Mouse (Mus musculus): ENCODE data around the gene Syt17. TPM values are rescaled to one million over a fixed set of nuclear protein-coding genes. Genes with fewer than 3 reads are reported as not detected.

The Syt17 gene
- 8.3 and 9.1 TPM in 2 replicates for polyA plus RNA-seq (2014; fragmentation: Nextera tagmentation; extraction: Ambion mirVana)

DNA sequence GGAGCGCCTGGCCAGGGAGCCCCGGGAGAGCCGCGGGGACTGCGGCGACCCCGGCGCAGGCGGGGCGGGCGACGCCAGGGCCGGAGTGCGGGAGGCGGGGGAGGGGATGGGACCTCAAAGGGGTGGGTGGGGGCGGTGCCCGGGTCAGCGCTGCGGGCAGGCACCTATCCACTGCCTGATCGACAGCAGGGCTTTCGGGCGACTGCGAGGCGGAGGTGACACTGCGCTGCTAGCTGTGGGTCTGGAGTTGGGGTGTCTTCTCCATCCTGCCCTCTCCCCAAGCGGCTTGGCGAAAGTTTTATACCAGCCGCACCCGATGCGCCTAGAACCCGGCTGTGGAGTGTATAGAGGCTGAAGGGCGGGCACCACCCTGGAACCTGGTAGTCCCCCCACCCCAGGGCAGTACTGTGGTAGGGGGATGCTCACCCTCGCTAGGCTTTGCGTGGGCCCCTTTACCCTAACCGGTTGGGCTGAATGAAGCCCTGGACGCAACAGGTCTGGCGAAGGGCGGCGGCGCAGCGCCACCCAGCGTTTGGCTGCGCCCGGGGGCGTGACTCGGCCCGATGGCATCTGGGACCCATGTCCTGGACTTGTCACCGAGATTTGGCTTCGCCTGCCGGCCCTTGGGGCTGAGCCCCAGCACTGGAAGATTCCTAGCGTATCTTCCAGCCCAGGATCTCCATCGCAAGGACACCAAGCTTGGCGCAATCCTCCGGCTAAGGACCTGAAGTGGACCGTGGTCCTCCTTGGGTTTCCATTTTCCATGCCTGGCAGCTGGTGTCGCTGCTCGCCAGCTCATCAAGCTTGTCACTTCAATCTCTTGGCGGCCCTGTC, at the start of gene Syt17:
Gene Syt17 (minus strand): TSS at position 89 of the 834 bp plus-strand sequence.
- Histone ChIP-seq H3K4me1 (replicated peaks; ENCODE audit: control insufficient read depth, insufficient read depth, low read length) (peaks cover 9% of the 10 kb centered on the region; the same call in 1 of the 2 replicates), H3K36me3 (ENCODE audit: control insufficient read depth, insufficient read depth, low read length) (no peaks in the 10 kb centered on the region), H3K9me3 (ENCODE audit: control insufficient read depth, low read length) (no peaks in the 10 kb centered on the region), H3K9ac (ENCODE audit: low read length) (peak within 1 kb of the TSS; percentile 49), H3K27ac (ENCODE audit: low read depth) (no peak within 1 kb of the TSS), H3K4me3 (ENCODE audit: low read depth, low read length) (peak within 1 kb of the TSS; percentile 66), H3K27me3 (replicated peaks; ENCODE audit: control insufficient read depth, insufficient read depth, low read length) (0 out of 2 replicates have a peak, but pooled peaks cover 8% of the 10 kb centered on the region), H3K4me2 (ENCODE audit: low read length) (peak within 1 kb of the TSS; percentile 98)
- ATAC-seq (replicated peaks; ENCODE audit: low FRiP score, low TSS enrichment, low read depth) (peak; percentile 82), DNase-seq (ENCODE audit: low spot score) (peak; percentile 90)
- 1% methylated on average over 57 of the region's 58 CpGs for WGBS

DNA sequence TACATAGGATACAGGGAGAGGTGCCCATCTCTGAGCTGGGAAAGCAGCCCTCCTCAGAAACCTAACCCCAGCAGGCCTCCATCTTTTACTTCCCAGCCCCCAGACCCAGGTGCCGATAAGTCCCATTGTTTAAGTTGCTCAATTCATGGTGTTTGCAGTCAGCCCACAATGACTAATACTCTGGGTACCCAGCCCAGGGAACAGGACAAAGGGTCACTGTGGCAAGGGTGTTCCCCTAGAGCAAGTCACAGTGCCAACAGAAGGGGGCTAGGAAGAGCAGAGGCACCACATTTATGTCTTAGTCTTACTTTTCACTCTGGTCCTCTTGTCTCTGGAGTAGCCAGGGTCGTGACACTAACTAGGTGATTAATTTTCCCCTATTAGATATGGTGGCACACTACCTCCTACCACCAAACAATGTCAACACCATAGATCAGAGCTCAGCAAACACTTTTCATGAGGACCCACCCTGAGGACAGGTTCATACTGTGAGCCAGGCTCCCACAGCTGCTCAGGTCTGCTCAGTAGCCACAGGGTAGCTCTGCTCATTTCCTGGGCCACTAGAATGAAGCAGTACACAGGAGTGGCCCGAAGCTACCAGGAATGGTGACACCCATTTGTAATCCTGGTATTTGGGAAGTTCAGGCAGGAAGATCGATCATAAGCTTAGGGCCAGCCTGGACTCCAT, 47.0 kb upstream of the Syt17 start:
- Histone ChIP-seq H3K4me3 (ENCODE audit: low read depth, low read length) (no peak overlapping the region), H3K9ac (ENCODE audit: low read length) (no peak overlapping the region), H3K4me2 (ENCODE audit: low read length) (no peak overlapping the region), H3K27me3 (replicated peaks; ENCODE audit: control insufficient read depth, insufficient read depth, low read length) (0 out of 2 replicates have a peak, but pooled peaks cover 3% of the 10 kb centered on the region), H3K9me3 (ENCODE audit: control insufficient read depth, low read length) (no peaks in the 10 kb centered on the region), H3K27ac (ENCODE audit: low read depth) (no peak overlapping the region), H3K4me1 (replicated peaks; ENCODE audit: control insufficient read depth, insufficient read depth, low read length) (peaks cover 13% of the 10 kb centered on the region), H3K36me3 (ENCODE audit: control insufficient read depth, insufficient read depth, low read length) (no peaks in the 10 kb centered on the region)
- no peak for ATAC-seq (replicated peaks; ENCODE audit: low FRiP score, low TSS enrichment, low read depth)
- WGBS, result 71% methylated on average over 4 of the region's 4 CpGs
- DNase-seq (ENCODE audit: low spot score), result no peak

DNA sequence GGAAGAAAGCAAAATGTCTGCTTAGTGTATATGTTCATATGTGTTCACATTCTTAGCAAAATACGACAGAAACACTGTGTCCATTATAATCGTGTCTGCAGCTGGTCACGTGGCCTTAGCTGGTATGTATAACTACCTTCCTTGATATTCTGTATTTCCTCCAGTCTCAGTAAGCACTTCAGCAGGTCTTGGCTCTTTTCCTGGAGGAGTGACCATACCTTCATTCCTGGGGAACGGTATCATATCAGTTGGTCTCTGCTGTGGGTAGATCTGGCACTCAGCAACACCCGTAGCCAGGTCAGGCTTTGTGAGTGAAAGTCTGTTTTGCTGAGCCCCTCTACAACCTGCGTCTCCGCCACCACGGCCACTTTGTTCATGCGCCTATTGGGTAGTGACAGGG, 45.9 kb upstream of the Syt17 start:
- H3K9me3 ChIP-seq (ENCODE audit: control insufficient read depth, low read length), result no peaks in the 10 kb centered on the region
- no peak overlapping the region for H3K4me3 ChIP-seq (ENCODE audit: low read depth, low read length)
- no peak overlapping the region for H3K27ac ChIP-seq (ENCODE audit: low read depth)
- 85% methylated on average over 9 of the region's 9 CpGs for WGBS
- H3K9ac ChIP-seq (ENCODE audit: low read length), result no peak overlapping the region
- H3K4me2 ChIP-seq (ENCODE audit: low read length), result no peak overlapping the region
- ATAC-seq (replicated peaks; ENCODE audit: low FRiP score, low TSS enrichment, low read depth) (no peak), DNase-seq (ENCODE audit: low spot score) (no peak)
- peaks cover 9% of the 10 kb centered on the region; the same call in 1 of the 2 replicates for H3K36me3 ChIP-seq (ENCODE audit: control insufficient read depth, insufficient read depth, low read length)
- peaks cover 24% of the 10 kb centered on the region for H3K4me1 ChIP-seq (replicated peaks; ENCODE audit: control insufficient read depth, insufficient read depth, low read length)
- 0 out of 2 replicates have a peak, but pooled peaks cover 3% of the 10 kb centered on the region for H3K27me3 ChIP-seq (replicated peaks; ENCODE audit: control insufficient read depth, insufficient read depth, low read length)

DNA sequence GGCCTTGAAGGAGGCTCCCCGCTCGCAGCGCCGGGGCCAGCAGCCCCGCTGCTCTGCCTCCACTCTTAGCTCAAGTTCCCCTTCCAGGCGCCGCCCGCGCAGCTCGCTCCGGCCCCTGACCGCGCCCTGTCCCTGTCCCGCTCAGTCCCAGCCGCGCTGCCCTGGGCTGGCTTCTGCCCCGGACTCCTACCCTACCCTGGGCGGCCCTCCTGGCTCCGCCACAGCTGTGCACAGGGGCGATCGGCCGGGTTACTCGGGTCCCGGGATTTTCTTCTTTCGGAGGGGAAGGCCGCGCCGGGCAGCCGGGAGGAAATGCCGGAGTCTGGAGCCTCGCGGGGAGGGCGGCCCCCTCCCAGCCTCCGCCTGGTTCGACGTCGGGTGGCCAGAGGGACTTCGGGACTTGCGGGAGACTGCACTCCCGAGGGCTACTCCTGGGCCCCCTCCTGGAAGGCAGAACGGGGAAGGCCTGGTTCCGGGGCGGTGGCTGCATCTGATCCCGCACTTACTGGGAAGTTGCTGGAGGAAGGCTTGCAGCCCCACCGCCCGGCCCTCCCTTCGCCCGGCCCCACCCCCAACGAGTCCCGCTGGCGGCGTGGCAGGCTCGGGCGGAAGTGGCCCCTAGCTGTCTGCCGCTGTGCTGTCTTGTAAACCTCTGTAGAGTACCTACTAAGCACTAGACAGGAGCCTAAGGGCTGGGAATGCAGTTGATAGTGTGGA, 43.6 kb upstream of the Syt17 start, which contains the start of gene Itpripl2:
Gene Itpripl2 (minus strand): TSS at position 545 of the 717 bp plus-strand sequence.
- peak within 1 kb of the TSS; percentile 85 for H3K4me2 ChIP-seq (ENCODE audit: low read length)
- 0 out of 2 replicates have a peak, but pooled peaks cover 3% of the 10 kb centered on the region for H3K27me3 ChIP-seq (replicated peaks; ENCODE audit: control insufficient read depth, insufficient read depth, low read length)
- no peaks in the 10 kb centered on the region for H3K9me3 ChIP-seq (ENCODE audit: control insufficient read depth, low read length)
- peak within 1 kb of the TSS; percentile 91 for H3K9ac ChIP-seq (ENCODE audit: low read length)
- peaks cover 11% of the 10 kb centered on the region; the same call in 1 of the 2 replicates for H3K36me3 ChIP-seq (ENCODE audit: control insufficient read depth, insufficient read depth, low read length)
- WGBS, result under 1% methylated on average over 52 of the region's 55 CpGs
- ATAC-seq (replicated peaks; ENCODE audit: low FRiP score, low TSS enrichment, low read depth) (peak; percentile 85), DNase-seq (ENCODE audit: low spot score) (peak; percentile 89)
- H3K4me1 ChIP-seq (replicated peaks; ENCODE audit: control insufficient read depth, insufficient read depth, low read length), result peaks cover 37% of the 10 kb centered on the region
- peak within 1 kb of the TSS; percentile 91 for H3K27ac ChIP-seq (ENCODE audit: low read depth)
- peak within 1 kb of the TSS; percentile 89 for H3K4me3 ChIP-seq (ENCODE audit: low read depth, low read length)

DNA sequence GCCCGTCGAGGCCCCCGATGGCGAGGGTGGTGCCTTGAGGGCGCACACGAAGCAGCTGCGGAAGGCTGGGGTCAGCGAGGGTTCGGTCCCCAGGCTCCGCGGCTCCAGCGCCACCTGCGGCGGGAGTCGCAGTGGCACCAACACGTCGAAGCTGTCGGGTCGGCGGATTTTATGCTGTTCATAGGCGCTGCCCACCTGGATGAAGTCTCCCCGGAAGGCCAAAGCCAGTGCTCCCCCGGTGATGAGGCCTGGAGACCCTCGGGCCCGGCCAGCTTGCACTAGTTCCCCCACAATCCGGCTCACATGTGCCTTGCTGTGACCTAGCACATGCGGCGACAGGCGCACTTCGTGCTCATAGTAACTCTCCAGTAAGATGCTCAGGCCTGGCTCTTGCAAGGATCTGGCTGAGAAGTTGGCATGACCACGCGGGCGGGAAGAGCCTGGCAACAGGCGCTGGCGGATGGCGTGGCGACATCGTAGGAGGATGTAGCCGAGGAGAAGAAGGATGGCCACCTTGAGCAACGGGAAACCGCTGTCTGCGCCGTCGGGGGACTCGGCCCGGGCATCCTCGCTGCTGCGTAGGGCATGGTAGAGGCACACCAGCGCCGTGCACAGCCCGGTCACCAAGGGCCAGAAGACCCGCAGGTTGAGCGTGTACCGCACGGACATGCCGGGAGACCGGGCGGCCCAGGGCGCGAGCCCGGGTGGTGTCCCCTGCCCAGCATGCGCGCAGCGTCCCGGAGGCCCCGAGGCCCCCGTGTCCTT, 42.8 kb upstream of the Syt17 start:
- Histone ChIP-seq H3K36me3 (ENCODE audit: control insufficient read depth, insufficient read depth, low read length) (peaks cover 11% of the 10 kb centered on the region; the same call in 1 of the 2 replicates), H3K4me2 (ENCODE audit: low read length) (peak overlapping the region; percentile 85), H3K27ac (ENCODE audit: low read depth) (peak overlapping the region; percentile 91), H3K9me3 (ENCODE audit: control insufficient read depth, low read length) (no peaks in the 10 kb centered on the region), H3K4me3 (ENCODE audit: low read depth, low read length) (peak overlapping the region; percentile 89), H3K27me3 (replicated peaks; ENCODE audit: control insufficient read depth, insufficient read depth, low read length) (0 out of 2 replicates have a peak, but pooled peaks cover 3% of the 10 kb centered on the region), H3K9ac (ENCODE audit: low read length) (peak overlapping the region; percentile 91), H3K4me1 (replicated peaks; ENCODE audit: control insufficient read depth, insufficient read depth, low read length) (peaks cover 37% of the 10 kb centered on the region)
- 8% methylated on average over 63 of the region's 67 CpGs for WGBS
- 0 out of 2 replicates have a peak, but pooled peaks have one; percentile 6 for ATAC-seq (replicated peaks; ENCODE audit: low FRiP score, low TSS enrichment, low read depth)
- DNase-seq (ENCODE audit: low spot score), result peak; percentile 84

DNA sequence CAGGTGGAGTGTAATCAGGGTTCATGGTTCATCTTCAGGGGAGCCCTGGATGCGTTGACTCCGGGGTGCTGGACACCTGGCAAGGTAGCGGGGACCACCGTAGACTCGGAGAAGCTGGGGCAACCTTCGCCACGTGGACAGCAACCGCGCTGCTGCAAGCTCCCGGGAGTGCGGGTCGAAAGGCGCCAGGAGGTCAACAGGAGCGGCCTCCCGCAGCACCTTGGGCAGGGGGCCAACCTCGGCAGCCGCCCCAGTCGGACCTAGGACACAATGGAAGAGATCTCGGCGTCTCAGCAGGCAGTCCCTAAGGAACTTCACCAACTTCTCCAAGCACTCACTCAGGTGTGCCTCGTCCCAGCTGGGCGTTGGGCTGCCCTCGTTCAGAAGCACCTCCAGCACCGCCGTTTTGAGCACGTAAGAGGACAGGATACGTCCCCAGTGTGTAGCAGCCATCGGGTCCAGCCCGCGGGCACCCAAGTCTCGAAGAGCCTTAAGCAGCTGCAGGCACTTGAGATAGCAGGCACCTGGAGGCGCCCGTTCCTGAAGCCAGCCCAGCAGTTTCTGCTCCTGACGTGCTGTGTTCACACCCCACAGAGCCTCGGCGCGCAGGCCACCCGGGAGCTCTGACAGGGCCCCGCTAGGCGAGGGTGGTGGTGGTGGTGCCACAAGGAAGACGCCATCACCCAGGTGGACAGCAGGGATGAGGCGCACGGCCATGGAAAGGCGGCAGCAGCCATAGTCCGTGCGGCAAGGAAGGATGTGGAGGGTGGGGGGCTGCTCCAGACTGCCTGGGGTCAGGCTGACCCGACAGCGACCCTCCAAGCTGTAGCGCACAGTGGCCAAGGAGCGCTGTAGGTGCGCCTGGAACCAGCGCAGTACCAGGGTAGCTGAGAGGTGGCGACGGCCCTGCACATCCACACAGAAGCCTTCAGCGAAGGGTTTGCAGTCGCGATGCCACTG, 42.0 kb upstream of the Syt17 start:
- ATAC-seq (replicated peaks; ENCODE audit: low FRiP score, low TSS enrichment, low read depth) (peak; percentile 1; the same call in 1 of the 2 replicates), DNase-seq (ENCODE audit: low spot score) (no peak)
- Histone ChIP-seq H3K27me3 (replicated peaks; ENCODE audit: control insufficient read depth, insufficient read depth, low read length) (0 out of 2 replicates have a peak, but pooled peaks cover 3% of the 10 kb centered on the region), H3K9ac (ENCODE audit: low read length) (no peak overlapping the region), H3K4me2 (ENCODE audit: low read length) (peak overlapping the region; percentile 85), H3K36me3 (ENCODE audit: control insufficient read depth, insufficient read depth, low read length) (peaks cover 19% of the 10 kb centered on the region), H3K4me3 (ENCODE audit: low read depth, low read length) (peak overlapping the region; percentile 89), H3K27ac (ENCODE audit: low read depth) (no peak overlapping the region), H3K9me3 (ENCODE audit: control insufficient read depth, low read length) (no peaks in the 10 kb centered on the region), H3K4me1 (replicated peaks; ENCODE audit: control insufficient read depth, insufficient read depth, low read length) (peaks cover 39% of the 10 kb centered on the region)
- WGBS, result 40% methylated on average over 57 of the region's 57 CpGs

DNA sequence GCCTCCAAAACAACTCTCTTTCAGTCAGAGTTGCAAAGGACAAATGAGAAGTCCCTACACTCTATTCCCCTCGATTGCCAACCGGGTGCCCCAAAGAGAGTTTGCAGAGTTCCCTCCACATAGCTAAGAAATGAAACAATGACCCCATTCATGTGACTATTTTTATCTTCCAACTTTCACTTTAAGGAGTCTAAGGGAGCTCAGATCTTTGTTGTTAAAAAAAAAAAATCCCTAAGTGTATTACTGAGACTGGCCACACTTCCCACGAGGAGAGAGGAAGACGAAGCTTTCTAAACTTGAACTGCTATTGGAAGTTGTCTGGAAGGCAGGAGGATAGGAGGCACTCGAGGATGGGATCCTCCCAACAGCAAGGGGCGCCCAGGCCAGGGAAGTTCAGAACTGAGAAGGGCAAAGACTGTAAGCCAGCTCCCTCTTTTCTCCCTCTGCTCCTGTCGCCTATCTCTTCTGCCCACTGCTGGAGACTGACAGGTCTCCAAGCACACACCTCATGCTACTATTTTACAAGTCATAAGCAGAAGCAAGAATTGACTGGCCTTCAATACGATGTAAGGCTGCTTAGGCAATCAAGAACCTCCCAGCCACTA, 40.1 kb upstream of the Syt17 start:
- Histone ChIP-seq H3K4me2 (ENCODE audit: low read length) (peak overlapping the region; percentile 41), H3K4me1 (replicated peaks; ENCODE audit: control insufficient read depth, insufficient read depth, low read length) (peaks cover 39% of the 10 kb centered on the region), H3K9ac (ENCODE audit: low read length) (no peak overlapping the region), H3K27me3 (replicated peaks; ENCODE audit: control insufficient read depth, insufficient read depth, low read length) (0 out of 2 replicates have a peak, but pooled peaks cover 3% of the 10 kb centered on the region), H3K36me3 (ENCODE audit: control insufficient read depth, insufficient read depth, low read length) (peaks cover 24% of the 10 kb centered on the region), H3K27ac (ENCODE audit: low read depth) (no peak overlapping the region; the same call in 1 of the 2 replicates), H3K9me3 (ENCODE audit: control insufficient read depth, low read length) (no peaks in the 10 kb centered on the region), H3K4me3 (ENCODE audit: low read depth, low read length) (peak overlapping the region; percentile 8; the same call in 1 of the 2 replicates)
- ATAC-seq (replicated peaks; ENCODE audit: low FRiP score, low TSS enrichment, low read depth) (no peak), DNase-seq (ENCODE audit: low spot score) (no peak)
- WGBS, result 33% methylated on average over 8 of the region's 8 CpGs
